Mouse (Mus musculus): Measurements from ENCODE around the gene Faim2.

Gene Faim2

GRCm38 (mm10) chr15:99527629-99528353, at the start of gene Faim2:
Gene Faim2 (minus strand): TSS chr15:99528165.
- DNase-seq, result peak; percentile 67

DNA sequence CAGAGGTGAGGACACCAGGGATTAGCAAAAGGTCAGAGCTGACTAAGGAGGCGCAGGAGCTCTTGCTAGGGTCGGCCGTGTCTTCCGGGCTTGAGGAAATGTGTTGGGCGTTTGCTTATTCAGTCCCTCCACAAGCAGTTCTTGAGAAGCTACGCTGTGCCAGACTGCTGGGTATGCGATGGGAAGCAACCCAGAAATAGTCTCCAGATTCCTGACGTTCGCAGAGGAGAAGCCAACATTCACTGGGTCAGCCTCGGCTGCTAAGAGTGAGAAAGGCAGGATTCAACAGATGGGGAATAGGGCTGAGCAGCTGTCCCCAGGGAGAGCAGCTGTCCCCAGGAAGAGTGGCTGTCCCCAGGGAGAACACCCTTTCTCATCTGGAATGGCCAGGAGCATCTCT, 41.2 kb upstream of the Faim2 start:
- DNase-seq, result no peak

DNA sequence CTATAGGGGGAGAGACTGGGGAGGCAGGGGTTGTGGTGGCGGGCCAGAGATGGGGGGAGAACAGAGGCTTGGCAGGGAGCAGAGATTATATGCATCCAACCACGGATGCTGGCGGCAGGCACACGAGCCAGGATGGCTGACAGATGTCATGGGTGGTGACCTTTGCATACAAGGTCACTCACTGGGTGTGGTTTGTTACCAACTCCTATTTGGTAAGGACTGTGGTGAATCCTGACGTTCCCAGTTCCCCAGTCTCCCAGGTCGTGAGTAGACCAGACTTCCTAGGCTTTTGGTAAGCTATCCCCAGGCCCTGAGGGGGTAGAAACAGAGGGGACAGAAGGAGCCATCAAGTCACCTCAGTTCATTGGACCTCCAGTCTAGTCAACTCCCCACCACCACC, 40.7 kb upstream of the Faim2 start:
- no peak for DNase-seq

DNA sequence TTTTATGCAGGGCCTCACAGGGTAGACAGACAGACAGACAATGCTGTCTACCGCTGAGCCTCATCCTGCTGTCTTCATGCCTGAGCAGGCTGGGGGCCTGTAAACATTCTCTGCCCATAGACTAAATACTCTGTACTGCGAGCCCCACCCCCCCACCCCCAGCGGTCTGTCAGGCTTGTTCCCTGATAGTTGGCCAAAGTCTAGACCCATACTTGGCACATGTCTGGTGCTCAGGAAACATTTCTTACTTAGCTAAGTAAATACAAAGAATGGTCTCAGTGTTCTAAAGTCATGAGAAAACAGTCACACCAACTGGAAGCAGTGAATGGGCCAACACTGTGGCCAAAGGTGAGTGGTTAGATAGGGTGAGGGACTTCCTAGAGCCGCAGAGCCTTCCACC, 39.4 kb upstream of the Faim2 start:
- DNase-seq, result no peak

DNA sequence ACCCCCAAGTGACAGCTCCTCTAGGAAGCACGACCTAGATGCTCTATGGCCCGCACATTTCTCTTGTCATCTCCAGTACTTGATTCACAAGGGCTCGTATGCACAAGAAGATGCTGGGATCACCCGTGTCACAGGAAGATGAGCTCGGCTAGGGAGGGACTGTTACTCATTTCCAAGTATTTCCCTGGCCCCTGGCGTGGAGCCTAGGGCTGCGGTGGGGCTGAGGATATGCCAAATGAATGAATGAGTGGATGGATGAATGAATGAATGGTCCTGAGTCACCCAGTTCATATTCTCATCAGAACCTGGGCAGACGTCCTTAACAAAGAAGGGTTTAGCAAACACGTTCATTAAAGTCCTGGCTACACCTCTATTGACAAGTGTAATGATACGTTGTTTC, 32.3 kb upstream of the Faim2 start:
- DNase-seq, result no peak

GRCm38 (mm10) chr15:99558947-99559346, 31.0 kb upstream of the Faim2 start:
- DNase-seq, result no peak

GRCm38 (mm10) chr15:99553767-99554166, 25.8 kb upstream of the Faim2 start:
- DNase-seq, result no peak

- no peak for DNase-seq
Observed at GRCm38 (mm10) chr15:99549901-99550300, 21.9 kb upstream of the Faim2 start.

DNA sequence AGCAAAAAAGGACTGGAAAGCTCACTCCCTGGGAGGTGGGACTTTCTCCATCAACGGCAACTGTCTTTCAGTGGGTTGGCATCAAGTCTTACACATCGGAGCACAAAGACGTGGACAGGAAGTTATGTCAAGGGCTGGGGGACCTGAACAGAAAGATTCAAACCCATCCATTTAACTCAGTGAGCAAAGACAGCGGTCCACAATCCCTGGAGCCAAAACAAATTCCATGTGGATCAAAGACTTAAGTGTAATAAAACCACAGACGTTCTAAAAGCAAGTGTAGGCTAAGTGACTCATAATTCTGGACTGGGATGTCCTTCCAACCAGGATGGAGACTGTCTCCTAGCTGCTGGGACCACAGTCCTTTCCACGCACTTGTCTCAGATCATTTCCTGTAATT, 19.8 kb upstream of the Faim2 start:
- DNase-seq, result no peak

GRCm38 (mm10) chr15:99546596-99546995, 18.6 kb upstream of the Faim2 start:
- DNase-seq, result peak; percentile 71

DNA sequence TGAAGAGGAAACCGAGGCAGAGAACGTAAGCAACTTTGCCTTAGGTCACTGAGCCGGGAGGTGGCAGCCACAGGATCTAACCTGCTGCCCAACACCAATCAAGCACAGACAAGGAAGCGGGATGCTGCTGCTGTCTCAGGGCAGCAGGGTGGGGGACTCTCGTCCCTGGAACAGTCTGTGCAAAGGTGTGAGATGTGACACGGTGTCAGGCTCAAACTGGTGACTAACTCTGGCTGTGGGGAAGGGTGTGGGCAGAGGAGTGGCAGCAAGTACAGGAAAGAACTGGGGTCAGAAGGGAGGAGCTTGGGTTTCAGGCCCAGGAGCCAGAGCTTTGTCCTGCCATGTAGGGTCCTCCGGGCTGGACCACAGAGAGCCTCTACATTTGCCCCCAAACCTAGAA, 16.1 kb upstream of the Faim2 start:
- DNase-seq, result no peak

GRCm38 (mm10) chr15:99539891-99540290, 11.9 kb upstream of the Faim2 start:
- no peak for DNase-seq

- peak; percentile 24 for DNase-seq
Observed at GRCm38 (mm10) chr15:99536889-99537862, 9.2 kb upstream of the Faim2 start.

DNA sequence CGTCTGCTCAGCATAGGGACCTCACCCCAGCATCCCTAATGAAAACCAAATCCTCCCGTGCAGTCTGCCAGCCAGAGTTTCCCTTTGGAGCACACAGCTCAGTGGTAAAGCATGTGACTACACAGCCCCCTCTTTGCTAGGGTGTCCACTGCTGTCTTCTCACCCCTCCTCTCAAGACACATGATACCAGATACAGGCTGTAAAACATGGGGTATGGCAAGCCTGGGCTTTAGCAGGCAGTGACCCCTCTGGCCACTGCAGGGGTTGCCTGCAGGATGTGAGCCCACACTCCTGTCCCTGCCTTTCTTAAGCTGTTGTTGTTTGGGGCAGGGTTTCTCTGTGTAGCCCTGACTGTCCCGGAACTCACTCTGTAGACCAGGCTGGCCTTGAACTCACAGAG, 4.1 kb upstream of the Faim2 start:
- no peak for DNase-seq

- DNase-seq, result no peak
Observed at GRCm38 (mm10) chr15:99531146-99531545, 3.2 kb upstream of the Faim2 start.

DNA sequence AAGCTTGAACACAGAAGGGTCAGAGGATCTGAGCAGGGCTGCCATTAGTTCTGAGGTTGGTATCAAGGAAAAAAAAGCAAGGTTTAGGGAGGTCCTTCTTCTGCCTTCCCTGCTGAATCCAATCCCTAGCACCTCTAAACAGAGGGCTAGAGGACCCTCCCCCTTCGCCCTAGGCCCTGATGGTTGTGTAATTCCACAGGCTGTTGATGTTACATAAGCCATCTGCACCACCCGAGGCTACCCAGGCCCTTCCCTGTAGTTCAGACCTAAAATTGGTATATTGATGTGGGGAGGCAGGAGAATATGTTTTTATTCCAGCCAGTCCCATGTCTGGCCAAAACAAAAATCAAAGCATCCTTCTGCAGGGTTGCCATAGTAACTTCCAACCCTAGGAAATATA, 1.3 kb downstream of the Faim2 start:
- no peak for DNase-seq

DNA sequence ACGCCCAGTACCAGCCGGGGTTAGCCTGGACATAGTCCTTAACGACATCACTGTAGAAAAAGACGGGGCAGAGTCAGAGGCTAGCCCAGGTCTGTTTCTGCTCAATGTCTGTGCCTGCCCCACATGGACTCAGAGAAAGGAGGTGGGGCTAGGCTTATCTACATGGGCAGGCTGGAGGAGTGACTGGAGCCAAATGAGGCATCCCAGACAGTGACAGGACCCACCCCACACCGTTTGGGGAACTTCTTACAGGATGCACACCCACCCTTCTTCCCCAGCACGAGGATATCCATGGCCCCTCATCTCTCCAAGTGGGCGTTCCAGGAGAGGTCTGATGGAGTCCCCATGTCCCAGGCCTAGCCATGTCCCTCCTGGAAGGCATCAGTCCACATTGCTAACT, 7.7 kb downstream of the Faim2 start:
- DNase-seq, result no peak

GRCm38 (mm10) chr15:99519626-99520025, 8.3 kb downstream of the Faim2 start:
- DNase-seq, result no peak

GRCm38 (mm10) chr15:99517715-99518114, 10.2 kb downstream of the Faim2 start:
- no peak for DNase-seq

- DNase-seq, result no peak
Observed at GRCm38 (mm10) chr15:99516715-99517114, 11.2 kb downstream of the Faim2 start.

GRCm38 (mm10) chr15:99511797-99512525, 16.0 kb downstream of the Faim2 start:
- DNase-seq, result no peak

DNA sequence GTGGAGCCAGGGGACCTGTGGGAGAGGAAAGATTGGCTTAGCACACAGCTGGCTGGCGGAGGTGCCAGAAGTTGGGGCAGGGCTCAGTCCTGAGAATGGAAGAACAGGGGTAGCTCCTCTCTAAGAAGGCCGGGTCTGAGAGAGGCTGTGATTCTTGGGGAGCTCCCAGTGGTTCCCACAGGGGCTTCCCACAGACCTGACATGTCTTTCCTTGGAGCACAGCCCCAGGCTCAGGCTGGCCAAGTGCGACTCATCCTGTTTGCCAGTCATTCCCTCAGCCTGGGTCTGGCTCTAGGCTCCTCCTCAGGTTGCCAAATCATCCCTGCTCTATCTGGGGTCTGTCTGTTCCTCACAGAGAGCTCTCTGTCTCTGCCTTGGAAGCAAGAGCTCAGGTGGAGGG, 17.3 kb downstream of the Faim2 start:
- no peak for DNase-seq

GRCm38 (mm10) chr15:99509840-99510239, 18.1 kb downstream of the Faim2 start:
- DNase-seq, result no peak
